Mouse (Mus musculus): ENCODE results near the gene F3.
"Not testable (repeated sequence)": the region's sequence is repeated elsewhere in the genome, so short reads cannot be mapped to it uniquely, and the experiment has no call there.

F3 gene

DNA sequence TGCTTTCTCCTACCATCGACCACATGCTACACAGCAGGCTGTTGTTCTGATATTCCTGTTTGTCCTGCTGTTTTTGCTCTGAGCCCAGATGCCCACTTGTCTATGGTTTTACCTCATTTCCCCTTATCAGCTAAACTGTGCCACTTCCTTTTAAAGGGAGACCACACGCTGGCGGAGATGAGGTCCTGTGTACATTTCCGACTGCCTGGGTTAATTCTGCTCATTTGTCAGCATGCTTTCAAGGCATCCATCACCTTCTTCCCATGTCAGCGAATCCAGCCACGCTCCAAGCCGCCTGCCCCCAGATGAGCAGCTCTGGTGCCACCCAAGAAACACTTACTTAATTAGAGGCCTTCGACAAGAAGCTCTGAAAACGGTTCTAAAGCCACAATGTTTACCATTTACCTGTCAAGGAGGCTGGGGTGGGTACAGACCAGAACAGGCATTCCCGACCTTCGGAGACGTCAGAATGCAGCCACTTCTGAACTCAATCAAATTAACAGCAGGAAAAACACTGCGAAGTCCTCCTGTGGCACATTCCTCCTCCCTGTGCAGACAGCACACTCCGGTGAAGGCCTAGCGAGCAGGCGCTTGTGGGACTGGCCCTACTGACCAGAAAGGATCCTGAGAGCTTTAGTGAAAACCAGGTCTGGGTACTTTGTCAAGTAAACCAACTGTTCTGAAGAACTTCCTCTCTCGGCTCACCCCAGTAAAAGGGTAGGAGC lies 16.3 kb downstream of the F3 start:
- no peak for DNase-seq

DNA sequence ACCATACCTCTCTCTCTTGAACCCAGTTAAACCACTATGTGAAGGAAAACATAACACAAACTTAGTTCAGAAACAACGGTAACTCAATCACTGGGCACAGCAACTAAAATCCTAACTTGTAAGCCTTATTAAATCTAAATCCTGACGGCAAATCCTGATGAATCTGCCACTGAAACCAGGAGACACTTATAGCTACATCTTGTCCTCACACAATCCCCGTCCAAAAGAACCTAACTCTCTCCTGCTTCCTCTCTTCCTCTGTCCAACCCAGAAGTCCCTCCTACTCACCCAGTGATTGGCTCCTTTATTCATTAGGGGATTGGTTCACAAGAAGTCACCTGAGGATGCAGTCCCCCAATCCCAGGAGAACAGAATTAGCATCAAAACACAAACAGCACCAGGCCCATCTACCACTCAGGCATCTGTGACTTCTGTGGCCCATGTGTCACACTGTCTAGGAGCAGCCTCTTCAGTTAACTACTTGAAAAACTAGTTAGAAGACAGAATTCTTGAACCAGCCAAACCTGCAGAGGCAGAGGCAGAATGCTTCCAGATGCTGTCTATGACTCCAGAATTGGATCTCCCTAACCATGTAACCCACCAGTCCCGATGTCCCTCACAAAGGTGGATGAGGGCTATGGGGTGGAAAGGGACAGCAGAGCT lies 18.0 kb downstream of the F3 start:
- DNase-seq, result not testable (repeated sequence)

DNA sequence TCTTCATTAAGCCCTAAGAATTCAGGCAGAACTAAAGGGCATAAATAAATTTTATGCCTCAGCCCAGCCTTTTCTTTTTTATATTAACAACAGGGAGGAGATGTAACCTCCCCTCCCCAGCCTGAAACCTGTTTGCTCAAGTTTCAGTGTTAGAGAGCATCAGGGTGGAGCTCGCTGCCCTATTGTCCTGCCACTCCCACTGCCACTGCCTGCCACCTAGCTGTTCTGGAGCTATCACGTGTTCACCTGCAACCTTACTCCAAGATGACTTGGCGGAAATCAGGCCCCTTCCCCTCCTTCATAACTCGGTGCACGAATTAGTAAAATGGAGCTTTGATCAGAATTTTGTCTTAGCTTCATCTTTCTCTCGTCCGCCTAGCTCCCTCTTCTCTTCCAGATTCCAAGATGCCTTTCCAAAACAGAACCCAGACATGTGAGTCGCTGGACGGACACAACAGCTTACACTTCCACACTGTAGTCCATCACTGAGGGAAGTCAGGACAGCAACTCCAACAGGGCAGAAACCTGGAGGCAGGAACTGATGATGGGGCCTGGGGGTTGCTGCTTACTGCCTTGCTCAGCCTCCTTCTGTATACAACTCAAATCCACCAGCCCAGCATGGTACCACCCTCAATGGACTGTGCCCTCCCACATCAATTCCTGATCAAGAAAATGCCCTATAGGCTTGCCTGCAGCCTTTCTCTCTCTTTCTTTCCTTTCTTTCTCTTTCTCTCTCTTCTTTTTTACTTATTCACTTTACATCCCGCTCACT lies 31.2 kb downstream of the F3 start:
- DNase-seq, result not testable (repeated sequence)

DNA sequence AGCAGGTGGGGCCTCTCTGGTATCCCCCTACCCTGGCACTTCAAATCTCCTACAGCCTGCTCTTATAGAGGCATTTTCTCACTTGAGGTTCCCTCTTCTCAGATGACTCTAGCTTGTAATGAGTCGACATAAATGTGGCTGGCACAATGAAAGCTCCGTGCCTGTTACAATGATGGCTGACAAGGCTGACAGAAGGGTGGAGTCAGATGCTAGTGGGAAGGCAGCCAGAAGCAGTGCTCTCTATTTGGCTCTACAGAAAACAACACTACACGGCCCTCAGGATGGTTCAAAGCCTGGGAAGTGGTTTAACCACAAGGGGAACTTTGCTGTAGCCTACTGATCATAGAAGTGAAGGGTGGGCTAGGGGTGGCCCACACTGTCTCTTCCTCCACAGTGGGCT lies 31.8 kb downstream of the F3 start:
- DNase-seq, result peak; percentile 25

DNA sequence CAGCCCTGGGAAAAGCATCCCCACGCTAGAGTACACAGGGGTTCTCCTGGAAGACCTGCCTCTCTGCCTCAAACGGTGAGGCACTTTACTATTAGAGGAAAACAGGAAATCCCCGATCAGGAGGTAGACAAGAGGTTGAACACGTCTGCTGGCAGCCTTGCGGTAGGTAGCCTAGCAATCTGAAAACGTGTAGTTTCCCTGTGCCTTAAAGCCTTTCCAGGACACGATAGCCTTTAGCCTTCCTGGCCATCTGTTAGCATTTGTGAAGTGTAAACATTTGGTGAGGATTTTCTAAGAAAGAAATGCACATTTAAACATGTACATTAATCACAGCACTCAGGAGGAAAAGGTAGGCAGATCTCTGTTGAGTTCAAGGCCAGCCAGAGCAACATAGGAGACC lies 35.0 kb downstream of the F3 start:
- DNase-seq, result no peak

DNA sequence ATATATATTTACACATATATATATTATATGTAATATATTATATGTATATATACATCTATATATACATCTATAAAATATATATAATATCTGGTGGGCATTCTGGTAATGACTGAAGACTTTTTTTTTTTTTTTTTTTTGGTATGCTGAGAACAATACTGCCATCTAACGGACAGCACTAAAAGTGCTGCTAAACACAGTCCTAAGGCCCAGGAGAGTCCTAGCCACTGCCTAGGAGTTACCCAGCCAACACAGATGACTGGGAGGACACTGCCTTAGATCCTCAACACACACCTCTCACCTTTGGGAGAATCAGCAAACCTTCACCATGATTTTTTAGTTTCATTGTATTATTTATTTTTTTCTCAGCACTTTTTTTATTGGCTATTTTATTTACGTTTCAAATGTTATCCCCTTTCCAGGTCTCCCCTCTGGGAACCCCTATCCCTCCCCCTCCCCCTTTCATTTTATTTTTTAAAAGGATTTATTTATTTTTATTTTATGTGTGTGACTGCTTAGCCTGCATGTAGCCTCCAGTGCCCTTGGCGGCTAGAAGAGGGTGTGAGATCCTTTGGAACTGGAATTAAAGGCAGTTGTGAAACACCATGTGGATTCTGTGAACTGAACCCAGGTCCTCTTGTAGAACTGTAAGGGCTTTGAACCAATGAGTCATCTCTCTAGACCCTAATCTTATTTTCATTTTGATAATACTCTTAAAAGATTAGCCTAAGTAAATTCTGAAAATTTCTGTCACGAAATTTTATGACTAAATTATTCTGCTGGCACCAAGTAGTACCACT lies 38.9 kb downstream of the F3 start:
- peak; percentile 39 for DNase-seq

DNA sequence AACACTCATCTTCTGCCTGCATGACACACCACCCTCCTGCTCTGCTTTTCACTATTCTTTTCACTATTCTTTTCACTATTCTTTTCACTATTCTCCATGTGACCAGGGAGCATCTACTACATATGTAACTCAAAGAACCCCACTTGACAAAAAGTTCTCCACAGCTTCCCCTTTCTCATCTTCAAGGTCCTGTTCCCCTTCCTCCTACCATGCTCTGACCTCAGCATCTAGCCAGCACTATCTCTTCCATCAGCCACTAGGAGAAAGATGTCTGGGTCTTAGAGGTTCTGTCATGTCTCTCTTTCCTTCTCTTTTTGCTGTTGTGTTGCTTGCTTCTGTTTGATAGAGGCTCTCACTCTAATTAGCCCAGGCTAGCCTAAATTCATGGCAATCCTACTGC lies 42.7 kb downstream of the F3 start:
- DNase-seq, result no peak

DNA sequence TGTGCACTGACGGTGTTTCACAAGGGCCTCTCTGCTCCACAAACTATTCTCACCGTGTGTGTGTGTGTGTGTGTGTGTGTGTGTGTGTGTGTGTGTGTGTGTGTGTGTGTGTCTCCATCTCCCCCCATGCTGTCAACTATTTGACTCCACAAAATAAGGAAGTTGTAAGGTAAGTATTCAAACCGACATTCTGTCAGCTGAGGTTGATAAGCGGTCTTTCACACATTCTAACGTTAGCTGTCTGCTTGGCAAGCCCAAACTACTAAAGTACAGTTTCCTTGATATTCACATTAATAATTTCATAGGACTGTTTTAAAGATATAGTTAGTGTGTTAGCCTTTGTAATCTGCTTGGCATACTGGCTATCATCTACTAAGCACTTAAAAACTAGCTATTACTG lies 43.5 kb downstream of the F3 start:
- DNase-seq, result no peak

DNA sequence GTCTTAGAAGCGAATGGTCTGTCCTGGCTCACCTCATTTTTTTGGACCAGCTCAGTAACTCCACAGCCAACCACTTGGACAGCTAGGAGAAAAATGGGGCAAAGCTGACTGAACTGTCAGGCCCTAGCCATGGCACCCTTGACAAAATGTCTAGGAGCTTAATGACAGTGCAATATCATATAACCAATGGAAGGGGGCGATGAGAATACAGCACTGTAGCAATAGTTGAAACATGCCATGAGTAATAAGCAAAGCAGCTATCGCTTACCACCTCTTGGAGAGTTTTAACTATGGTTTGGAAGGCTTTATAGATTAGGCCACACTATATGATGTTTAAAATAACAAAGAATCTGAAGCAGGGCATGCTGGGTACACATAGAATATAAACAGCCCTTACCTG lies 45.4 kb downstream of the F3 start:
- no peak for DNase-seq

DNA sequence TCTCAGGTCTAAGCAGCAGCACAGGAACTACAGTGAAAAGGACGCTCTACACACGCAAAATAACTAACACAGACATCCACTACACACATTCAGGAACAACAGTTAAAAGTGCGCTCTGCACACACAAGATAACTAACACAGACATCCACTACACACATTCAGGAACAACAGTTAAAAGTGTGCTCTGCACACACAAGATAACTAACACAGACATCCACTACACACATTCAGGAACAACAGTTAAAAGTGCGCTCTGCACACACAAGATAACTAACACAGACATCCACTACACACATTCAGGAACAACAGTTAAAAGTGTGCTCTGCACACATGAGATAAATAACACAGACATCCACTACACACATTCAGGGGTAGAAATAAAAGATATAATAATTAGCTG lies 50.0 kb downstream of the F3 start:
- DNase-seq, result not testable (repeated sequence)

DNA sequence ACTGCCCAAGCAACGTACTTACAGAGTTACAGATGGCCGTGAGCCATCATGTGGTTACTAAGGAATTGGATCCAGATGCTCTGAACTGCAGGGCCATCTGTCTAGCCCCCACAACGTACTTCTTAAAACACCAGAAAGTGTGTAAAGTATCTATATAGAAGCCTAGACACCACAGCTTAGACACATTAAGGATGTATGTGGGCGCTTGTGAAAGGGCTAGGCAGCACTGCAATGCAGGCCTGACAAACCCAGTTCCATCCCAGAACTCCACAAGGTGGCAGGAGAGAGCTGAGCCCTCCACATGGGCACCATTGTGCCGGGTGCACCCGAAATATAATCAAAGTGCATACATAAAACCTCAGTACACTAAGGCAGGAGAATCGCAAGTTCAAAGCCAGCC lies 54.6 kb downstream of the F3 start:
- peak; percentile 73 for DNase-seq

DNA sequence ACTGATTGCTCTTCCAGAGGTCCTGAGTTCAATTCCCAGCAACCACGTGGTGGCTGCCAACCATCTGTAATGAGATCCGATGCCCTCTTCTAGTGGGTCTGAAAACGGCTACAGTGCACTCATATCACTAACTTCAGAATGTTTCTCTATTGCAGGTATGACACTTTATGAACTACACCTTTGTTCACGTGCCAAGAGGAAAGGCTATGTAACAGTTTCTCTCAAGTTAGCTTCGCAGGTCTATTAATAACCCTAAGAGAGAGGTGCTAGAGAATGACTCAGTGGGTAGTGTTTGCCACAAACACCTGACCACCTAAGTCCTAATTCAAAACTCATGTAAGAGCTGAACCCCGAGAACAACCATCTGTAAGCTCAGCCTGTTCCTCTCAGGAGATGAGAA lies 59.7 kb downstream of the F3 start:
- DNase-seq, result peak; percentile 54

All from lung, postnatal 36 days (tissue).